Mouse (Mus musculus) liver, postnatal 0 days (tissue): ENCODE results near the gene Cgrrf1. TPM values are rescaled to one million over a fixed set of nuclear protein-coding genes. Genes with fewer than 3 reads are reported as not detected.

Experiments
- ATAC-seq: fragments of 200-750 bp; cut with Nextera tagmentation; 2 replicates; pipeline ENCODE4 v1.8.0; 2017; ENCODE audit warnings: mild to moderate bottlenecking, moderate library complexity
- DNase-seq: peaks from one replicate; pipeline ENCODE4 v3.0.0-alpha.2; 2016
- H3K27ac ChIP-seq: fragments of 300-500 bp; sonication (generic); 2 replicates; pipeline ENCODE4 v1.5.1; 2014; ENCODE audit warnings: antibody characterized with exemption, moderate library complexity, mild to moderate bottlenecking, low read depth
- H3K27me3 ChIP-seq: fragments of 300-500 bp; sonication (generic); 2 replicates; pipeline ENCODE4 v1.6.1; 2014; ENCODE audit warnings: low read length, control low read depth, mixed read lengths; ENCODE audit not compliant: insufficient read depth
- H3K36me3 ChIP-seq: fragments of 300-500 bp; sonication (generic); replicated peaks from 2 replicates; pipeline ENCODE4 v1.6.1; 2014; ENCODE audit warnings: mild to moderate bottlenecking, control low read depth, low read length, moderate library complexity, mixed read lengths; ENCODE audit not compliant: insufficient read depth
- H3K4me1 ChIP-seq: fragments of 300-500 bp; sonication (generic); 2 replicates; pipeline ENCODE4 v1.6.1; 2014; ENCODE audit warnings: antibody characterized with exemption, mild to moderate bottlenecking, control low read depth; ENCODE audit not compliant: insufficient read depth
- H3K4me2 ChIP-seq: fragments of 300-500 bp; sonication (generic); 2 replicates; pipeline ENCODE4 v1.6.1; 2014; ENCODE audit warnings: low read depth, mild to moderate bottlenecking, low read length, moderate library complexity, mixed read lengths
- H3K4me3 ChIP-seq: fragments of 300-500 bp; sonication (generic); 2 replicates; pipeline ENCODE4 v1.5.1; 2014; ENCODE audit warnings: low read depth, low read length
- H3K9ac ChIP-seq: fragments of 300-500 bp; sonication (generic); replicated peaks from 2 replicates; pipeline ENCODE4 v1.6.1; 2014; ENCODE audit warnings: mild to moderate bottlenecking, moderate library complexity
- H3K9me3 ChIP-seq: fragments of 300-500 bp; sonication (generic); 2 replicates; pipeline ENCODE4 v1.6.1; 2016; ENCODE audit warnings: mild to moderate bottlenecking, control low read depth, low read length, mixed read lengths
- CTCF ChIP-seq: sonication (generic); IDR thresholded peaks from 2 replicates; pipeline ENCODE4 v1.5.1; 2016; ENCODE audit warnings: antibody characterized with exemption, low read depth
- EP300 ChIP-seq: IDR thresholded peaks from 2 replicates; pipeline ENCODE4 v1.6.1; 2016; ENCODE audit warnings: antibody characterized with exemption, low read depth, mild to moderate bottlenecking
- WGBS: fragments of 180-500 bp; shearing (Covaris S2); extraction: QIAGEN DNeasy Blood & Tissue Kit; methylation state at CpG from one replicate; pipeline ENCODE4 v1.1.7; 2014; ENCODE audit not compliant: insufficient replicate concordance; 5-methylcytosine and 5-hydroxymethylcytosine counted together
- polyA plus RNA-seq: library from polyadenylated mRNA; unstranded; fragments of >200 nt; fragmentation: Nextera tagmentation; extraction: Ambion mirVana; gene quantifications from 2 replicates; pipeline ENCODE4 v1.2.1, GENCODE M21; 2015

Cgrrf1 gene
- polyA plus RNA-seq, 1 experiment from 2014 or later, result 34.8 TPM

- TF ChIP-seq EP300 (no peak), CTCF (no peak)
- Histone ChIP-seq H3K4me3 (no peak overlapping the region), H3K4me2 (no peak overlapping the region), H3K9ac (no peak overlapping the region), H3K4me1 (peaks cover 3% of the 10 kb centered on the region; the same call in 1 of the 2 replicates), H3K36me3 (no peaks in the 10 kb centered on the region), H3K9me3 (no peaks in the 10 kb centered on the region), H3K27me3 (peaks cover 20% of the 10 kb centered on the region), H3K27ac (no peak overlapping the region)
- no peak for ATAC-seq
- 76% methylated on average over 4 of the region's 4 CpGs for WGBS
- DNase-seq, result no peak
Observed at GRCm38 (mm10) chr14:46889096-46889495, 57.2 kb downstream of the Cgrrf1 start.

- 83% methylated on average over 10 of the region's 10 CpGs for WGBS
- TF ChIP-seq CTCF (no peak), EP300 (no peak)
- no peak for ATAC-seq
Observed at GRCm38 (mm10) chr14:46893961-46894360, 62.0 kb downstream of the Cgrrf1 start.

GRCm38 (mm10) chr14:46897953-46898352 lies 66.0 kb downstream of the Cgrrf1 start:
- Histone ChIP-seq H3K27ac (no peak overlapping the region), H3K27me3 (0 out of 2 replicates have a peak, but pooled peaks cover 2% of the 10 kb centered on the region), H3K9ac (no peak overlapping the region), H3K9me3 (no peaks in the 10 kb centered on the region), H3K4me1 (no peaks in the 10 kb centered on the region), H3K4me2 (no peak overlapping the region), H3K36me3 (no peaks in the 10 kb centered on the region), H3K4me3 (no peak overlapping the region)
- TF ChIP-seq CTCF, result no peak
- TF ChIP-seq EP300, result no peak
- no peak for DNase-seq
- no peak for ATAC-seq
- 79% methylated on average over 5 of the region's 5 CpGs for WGBS

More at GRCm38 (mm10) chr14:46893961-46894360, 62.0 kb downstream of the Cgrrf1 start:
- Histone ChIP-seq H3K9ac (no peak overlapping the region), H3K4me1 (no peaks in the 10 kb centered on the region), H3K27me3 (0 out of 2 replicates have a peak, but pooled peaks cover 2% of the 10 kb centered on the region), H3K4me3 (no peak overlapping the region), H3K27ac (no peak overlapping the region), H3K4me2 (no peak overlapping the region), H3K36me3 (no peaks in the 10 kb centered on the region), H3K9me3 (no peaks in the 10 kb centered on the region)
- DNase-seq, result no peak

- H3K27me3 ChIP-seq, result 0 out of 2 replicates have a peak, but pooled peaks cover 2% of the 10 kb centered on the region
- no peak overlapping the region for H3K27ac ChIP-seq
- no peak for ATAC-seq
- DNase-seq, result no peak
- H3K36me3 ChIP-seq, result no peaks in the 10 kb centered on the region
- WGBS, result 66% methylated on average over 3 of the region's 3 CpGs
- no peak overlapping the region for H3K4me2 ChIP-seq
- H3K9me3 ChIP-seq, result no peaks in the 10 kb centered on the region
- no peak overlapping the region for H3K4me3 ChIP-seq
- TF ChIP-seq CTCF, result no peak
- no peak for TF ChIP-seq EP300
- no peak overlapping the region for H3K9ac ChIP-seq
- H3K4me1 ChIP-seq, result no peaks in the 10 kb centered on the region
Observed at GRCm38 (mm10) chr14:46898626-46899025, 66.7 kb downstream of the Cgrrf1 start.

- Histone ChIP-seq H3K4me3 (no peak overlapping the region), H3K36me3 (no peaks in the 10 kb centered on the region), H3K4me2 (no peak overlapping the region), H3K27me3 (no peaks in the 10 kb centered on the region), H3K27ac (no peak overlapping the region), H3K9ac (no peak overlapping the region), H3K4me1 (no peaks in the 10 kb centered on the region), H3K9me3 (no peaks in the 10 kb centered on the region)
- ATAC-seq, result no peak
- 74% methylated on average over 9 of the region's 9 CpGs for WGBS
- DNase-seq, result no peak
- TF ChIP-seq EP300, result no peak
- no peak for TF ChIP-seq CTCF
Observed at GRCm38 (mm10) chr14:46902498-46903087, 70.7 kb downstream of the Cgrrf1 start.

Other genes starting within 250 kb of the Cgrrf1 start
- gene Cdkn3, start 71.6 kb upstream of the Cgrrf1 start, polyA plus RNA-seq, result 70.1 and 72.9 TPM in 2 replicates
- 86.8 and 90.7 TPM in 2 replicates for gene Cnih1, start 43.7 kb upstream of the Cgrrf1 start, polyA plus RNA-seq
- gene Gmfb, start 9.9 kb upstream of the Cgrrf1 start, polyA plus RNA-seq, result 30.0 and 30.3 TPM in 2 replicates
- gene Samd4, start 50.7 kb downstream of the Cgrrf1 start, polyA plus RNA-seq, result 0.34 and 0.45 TPM in 2 replicates